Mouse (Mus musculus) heart, embryonic 12.5 days (tissue): Measurements from ENCODE around the gene Pml. TPM values are rescaled to one million over a fixed set of nuclear protein-coding genes. Genes with fewer than 3 reads are reported as not detected.

Experiments
- ATAC-seq: fragments of 200-750 bp; cut with Nextera tagmentation; 2 replicates; pipeline ENCODE4 v1.8.0; 2017; ENCODE audit warnings: moderate TSS enrichment, moderate library complexity; ENCODE audit not compliant: insufficient number of reproducible peaks, low FRiP score
- H3K27ac ChIP-seq: fragments of 300-500 bp; sonication (generic); 2 replicates; pipeline ENCODE4 v1.5.1; 2016; ENCODE audit warnings: mild to moderate bottlenecking, moderate library complexity; ENCODE audit not compliant: poor library complexity, severe bottlenecking
- H3K27me3 ChIP-seq: fragments of 300-500 bp; sonication (generic); replicated peaks from 2 replicates; pipeline ENCODE4 v1.6.1; 2016; ENCODE audit warnings: mild to moderate bottlenecking, moderate library complexity
- H3K36me3 ChIP-seq: fragments of 300-500 bp; sonication (generic); 2 replicates; pipeline ENCODE4 v1.6.1; 2016; ENCODE audit warnings: mild to moderate bottlenecking, moderate library complexity
- H3K4me1 ChIP-seq: fragments of 300-500 bp; sonication (generic); replicated peaks from 2 replicates; pipeline ENCODE4 v1.6.1; 2016; ENCODE audit warnings: mild to moderate bottlenecking
- H3K4me2 ChIP-seq: fragments of 300-500 bp; sonication (generic); 2 replicates; pipeline ENCODE4 v1.6.1; 2016; ENCODE audit warnings: mild to moderate bottlenecking, moderate library complexity
- H3K4me3 ChIP-seq: fragments of 300-500 bp; sonication (generic); 2 replicates; pipeline ENCODE4 v1.5.1; 2016; ENCODE audit warnings: mild to moderate bottlenecking
- H3K9ac ChIP-seq: fragments of 300-500 bp; sonication (generic); 2 replicates; pipeline ENCODE4 v1.6.1; 2016; ENCODE audit warnings: mild to moderate bottlenecking, moderate library complexity
- H3K9me3 ChIP-seq: fragments of 300-500 bp; sonication (generic); replicated peaks from 2 replicates; pipeline ENCODE4 v1.6.1; 2016; ENCODE audit warnings: mild to moderate bottlenecking, moderate library complexity
- WGBS: fragments of 180-500 bp; shearing (Covaris S2); methylation state at CpG from one replicate; pipeline ENCODE4 v1.1.7; 2016; 5-methylcytosine and 5-hydroxymethylcytosine counted together
- polyA plus RNA-seq: library from polyadenylated mRNA; unstranded; fragments of >200 nt; fragmentation: Nextera tagmentation; extraction: Ambion mirVana; gene quantifications from 2 replicates; pipeline ENCODE4 v1.2.1, GENCODE M21; 2016

Pml gene
- polyA plus RNA-seq, 1 experiment from 2014 or later: 15.5 TPM

DNA sequence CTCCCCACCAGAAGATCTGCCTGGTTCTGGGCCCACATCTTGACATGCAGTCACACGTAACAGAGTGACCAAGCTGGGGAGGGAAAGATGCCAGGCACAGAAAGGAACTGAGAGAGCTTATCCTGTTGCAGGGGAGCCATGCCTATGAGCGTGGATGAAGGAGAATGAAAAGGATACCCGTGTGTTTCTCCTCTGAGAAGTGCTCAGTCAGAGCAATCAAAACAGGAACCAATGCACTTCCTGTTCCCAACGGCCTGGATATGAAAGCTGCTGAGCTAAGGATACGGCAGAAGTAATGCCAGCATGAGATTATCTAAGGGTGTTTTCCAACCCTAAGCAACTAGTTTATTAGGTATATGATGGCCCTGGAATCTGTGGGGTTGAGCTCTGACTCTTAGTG, 17.2 kb downstream of the Pml start:
- H3K4me3 ChIP-seq: no peak overlapping the region
- no peak overlapping the region for H3K4me2 ChIP-seq
- no peak for ATAC-seq
- H3K9ac ChIP-seq: no peak overlapping the region
- peak overlapping the region; percentile 55 for H3K27ac ChIP-seq
- H3K9me3 ChIP-seq: no peaks in the 10 kb centered on the region
- H3K27me3 ChIP-seq: no peaks in the 10 kb centered on the region
- peaks cover 18% of the 10 kb centered on the region for H3K4me1 ChIP-seq
- peaks cover 76% of the 10 kb centered on the region for H3K36me3 ChIP-seq
- WGBS: 53% methylated on average over 5 of the region's 5 CpGs

DNA sequence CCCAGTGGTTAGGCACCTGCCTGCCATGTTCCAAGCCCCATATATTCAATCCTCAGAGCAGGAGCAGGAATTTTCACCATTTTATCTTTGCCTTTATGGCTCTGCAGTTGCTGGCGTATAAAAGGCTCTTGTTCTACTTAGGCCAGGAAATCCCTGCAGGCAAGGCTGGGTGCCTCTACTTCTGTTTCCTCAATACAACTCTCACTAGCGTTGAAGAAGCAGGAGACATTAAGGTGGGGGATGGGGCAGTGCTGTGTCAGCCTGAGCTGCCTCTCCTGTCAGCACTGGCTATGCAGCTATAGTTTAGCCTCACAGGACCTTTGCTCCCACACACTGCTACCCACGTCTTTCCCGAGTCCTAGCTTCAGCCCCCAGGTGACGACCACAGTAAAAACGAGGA, 17.8 kb downstream of the Pml start:
- Histone ChIP-seq H3K4me3 (no peak overlapping the region), H3K4me2 (no peak overlapping the region), H3K27ac (peak overlapping the region; percentile 55), H3K9ac (no peak overlapping the region), H3K36me3 (peaks cover 79% of the 10 kb centered on the region), H3K4me1 (peaks cover 18% of the 10 kb centered on the region), H3K9me3 (no peaks in the 10 kb centered on the region), H3K27me3 (no peaks in the 10 kb centered on the region)
- 61% methylated on average over 6 of the region's 6 CpGs for WGBS
- no peak for ATAC-seq

DNA sequence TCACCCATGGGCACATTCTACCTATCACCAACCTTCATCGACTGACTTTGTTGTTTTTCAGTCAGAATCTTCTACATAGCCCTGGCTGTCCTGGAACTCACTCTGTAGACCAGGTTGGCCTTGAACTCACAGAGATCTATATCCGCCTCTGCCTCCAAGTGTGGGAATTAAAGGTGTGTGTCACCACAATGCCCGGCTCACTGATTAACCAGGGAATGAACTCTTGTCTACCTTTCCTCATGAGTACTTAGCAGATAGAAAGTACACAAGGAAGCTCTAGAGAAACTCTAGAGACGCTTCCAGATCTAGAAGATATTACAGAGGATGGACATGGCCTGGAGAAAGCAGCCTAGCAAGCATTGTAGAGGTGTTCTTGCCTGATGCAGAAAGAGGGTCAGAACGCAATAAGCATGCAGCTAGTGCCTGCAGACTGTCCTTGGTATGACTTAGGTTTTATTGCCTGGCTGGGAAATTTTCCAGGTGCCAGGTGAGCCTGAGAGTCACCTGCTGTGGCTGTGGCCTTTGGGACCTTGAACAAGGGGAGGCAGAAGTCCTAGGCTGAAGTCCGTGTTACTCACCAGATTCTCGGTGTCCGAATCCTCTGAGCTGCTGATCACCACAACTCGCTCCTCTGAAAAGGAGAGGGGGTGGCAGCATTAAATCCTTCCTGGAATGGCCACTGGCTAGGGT, 20.7 kb downstream of the Pml start:
- ATAC-seq: no peak
- Histone ChIP-seq H3K9ac (no peak overlapping the region), H3K27me3 (no peaks in the 10 kb centered on the region), H3K9me3 (no peaks in the 10 kb centered on the region), H3K27ac (no peak overlapping the region), H3K4me1 (peaks cover 23% of the 10 kb centered on the region), H3K4me3 (no peak overlapping the region), H3K4me2 (no peak overlapping the region), H3K36me3 (peaks cover 80% of the 10 kb centered on the region)
- WGBS: 90% methylated on average over 9 of the region's 9 CpGs

DNA sequence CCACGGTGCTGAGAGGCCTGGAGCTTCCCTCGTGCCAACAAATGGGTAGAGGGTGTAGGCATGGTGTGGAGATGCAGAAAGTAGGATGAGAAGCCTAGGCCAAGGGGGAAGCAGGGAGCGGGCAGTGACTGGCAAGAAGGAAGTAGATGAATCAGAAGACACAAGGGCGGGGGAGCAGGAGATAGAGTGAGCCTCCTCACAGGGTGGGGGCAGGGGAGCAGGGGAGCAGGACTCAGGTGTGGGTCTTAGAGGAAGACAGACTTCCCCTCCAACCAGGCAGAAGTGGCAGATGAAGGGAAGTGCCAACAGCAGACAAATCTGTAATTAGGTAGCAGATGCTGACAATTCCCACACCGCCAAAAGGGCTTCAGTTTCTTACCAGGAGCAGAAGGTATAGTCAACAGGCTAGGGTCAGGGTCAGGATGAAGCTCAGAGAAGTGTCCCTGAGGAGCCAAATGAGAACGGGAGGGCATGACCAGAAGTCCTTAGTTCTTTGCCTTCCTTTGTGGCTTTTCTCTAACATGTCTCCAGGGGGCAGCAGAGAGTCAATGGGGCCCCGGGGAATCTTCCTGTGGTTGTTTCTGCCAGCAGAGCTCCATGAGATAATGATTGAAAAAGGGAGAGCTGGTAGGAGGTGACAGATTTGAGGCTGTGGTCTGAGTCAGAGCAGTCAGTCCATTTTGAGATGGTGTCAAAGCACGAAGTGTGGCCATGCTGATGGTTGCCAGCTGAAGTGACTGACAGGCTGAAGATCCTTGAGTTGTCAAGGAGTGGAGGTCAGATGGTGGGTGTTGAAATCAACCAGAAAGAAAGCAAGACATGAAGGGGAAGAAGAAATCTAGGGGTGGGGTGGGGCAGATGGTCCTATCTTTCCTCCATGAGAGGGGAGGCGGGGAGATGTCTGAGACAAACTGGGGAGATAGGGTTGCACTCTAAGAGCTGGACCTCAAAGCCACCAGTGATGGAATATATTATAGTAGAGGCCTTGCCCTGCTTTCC, 23.4 kb downstream of the Pml start:
- no peaks in the 10 kb centered on the region for H3K27me3 ChIP-seq
- WGBS: 57% methylated on average over 9 of the region's 9 CpGs
- peaks cover 78% of the 10 kb centered on the region for H3K36me3 ChIP-seq
- no peak overlapping the region for H3K9ac ChIP-seq
- no peaks in the 10 kb centered on the region for H3K9me3 ChIP-seq
- H3K4me2 ChIP-seq: no peak overlapping the region
- no peak overlapping the region for H3K4me3 ChIP-seq
- ATAC-seq: no peak; the same call in 1 of the 2 replicates
- H3K27ac ChIP-seq: no peak overlapping the region
- H3K4me1 ChIP-seq: 0 out of 2 replicates have a peak, but pooled peaks cover 4% of the 10 kb centered on the region

DNA sequence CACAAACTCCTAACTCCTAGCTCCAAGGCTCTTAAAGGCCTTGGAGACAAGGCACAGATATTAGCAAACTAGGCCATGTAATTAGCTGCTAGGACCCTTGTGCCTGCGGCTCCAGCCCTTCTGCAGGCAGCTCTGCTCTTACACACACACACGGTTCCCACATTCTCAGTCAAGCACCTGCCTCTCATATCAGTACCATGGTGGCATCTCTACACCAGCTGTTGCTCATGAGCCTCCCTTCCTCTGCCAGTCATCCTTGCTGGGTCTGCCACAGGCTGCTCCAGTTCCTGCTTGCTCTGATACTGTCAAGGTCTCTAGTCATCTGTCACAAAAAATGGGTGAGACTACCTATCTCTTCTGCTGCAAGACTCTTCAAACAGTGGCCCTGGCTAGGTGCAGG, 25.2 kb downstream of the Pml start:
- Histone ChIP-seq H3K36me3 (peaks cover 74% of the 10 kb centered on the region), H3K9ac (no peak overlapping the region), H3K27ac (no peak overlapping the region), H3K4me2 (no peak overlapping the region), H3K4me1 (0 out of 2 replicates have a peak, but pooled peaks cover 4% of the 10 kb centered on the region), H3K27me3 (no peaks in the 10 kb centered on the region), H3K4me3 (no peak overlapping the region), H3K9me3 (no peaks in the 10 kb centered on the region)
- 83% methylated on average over 2 of the region's 2 CpGs for WGBS
- no peak for ATAC-seq

DNA sequence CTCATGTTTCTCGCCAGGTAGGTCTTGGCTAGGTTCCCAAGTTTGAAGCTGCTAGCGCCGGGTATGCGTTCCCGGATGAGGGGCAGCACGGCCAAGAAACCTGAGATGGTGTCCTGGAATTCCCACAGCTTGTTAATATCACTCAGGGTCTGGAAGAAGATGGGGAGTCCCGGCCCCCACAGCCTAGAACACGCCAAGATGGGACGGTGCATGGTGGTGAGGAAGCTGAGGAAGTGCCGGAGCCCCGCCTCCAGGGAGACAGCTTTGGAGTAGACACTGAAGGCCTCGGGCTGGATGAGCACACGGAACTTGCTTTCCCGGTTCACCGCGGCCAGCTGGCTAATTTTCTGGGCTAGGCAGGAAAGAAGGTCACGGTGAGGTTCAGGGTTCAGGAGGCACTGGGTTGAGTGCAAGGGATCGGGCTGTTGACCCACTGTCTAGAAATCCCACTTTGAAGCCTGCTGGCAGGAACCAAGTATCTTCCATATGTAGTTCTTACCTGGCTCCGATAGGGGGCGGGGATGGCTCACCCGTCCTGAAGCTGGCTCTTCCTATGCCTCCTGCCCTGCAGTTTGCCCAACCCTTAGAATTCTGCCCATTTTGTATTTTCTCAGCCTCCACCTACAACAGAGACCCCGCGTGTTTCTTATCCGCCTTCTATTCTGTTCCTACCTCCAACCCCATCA, 29.2 kb downstream of the Pml start:
- H3K36me3 ChIP-seq: peaks cover 53% of the 10 kb centered on the region
- no peak overlapping the region for H3K27ac ChIP-seq
- H3K9ac ChIP-seq: no peak overlapping the region
- no peak for ATAC-seq
- 69% methylated on average over 24 of the region's 24 CpGs for WGBS
- H3K9me3 ChIP-seq: no peaks in the 10 kb centered on the region
- no peaks in the 10 kb centered on the region for H3K27me3 ChIP-seq
- H3K4me2 ChIP-seq: no peak overlapping the region
- no peak overlapping the region for H3K4me3 ChIP-seq
- H3K4me1 ChIP-seq: 0 out of 2 replicates have a peak, but pooled peaks cover 4% of the 10 kb centered on the region

DNA sequence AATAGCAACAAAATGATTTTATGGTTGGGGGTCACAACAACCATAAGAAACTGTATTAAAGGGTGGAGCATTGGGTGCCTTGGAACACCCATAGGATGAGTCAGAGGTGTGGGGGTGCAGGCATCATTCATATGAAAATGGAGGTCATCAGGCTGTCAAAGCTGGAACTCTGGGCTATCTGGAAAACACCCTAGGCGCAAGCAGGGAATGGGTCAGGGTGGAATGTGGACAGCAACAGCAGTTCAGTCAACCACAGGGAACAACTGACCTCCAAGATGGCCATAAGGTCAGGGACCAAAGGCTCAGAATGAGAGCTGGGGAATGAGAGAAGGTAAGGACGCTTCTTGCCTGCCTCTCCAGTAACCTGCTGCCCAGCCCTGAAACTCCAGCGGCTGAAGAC, 31.0 kb downstream of the Pml start:
- peaks cover 38% of the 10 kb centered on the region for H3K36me3 ChIP-seq
- no peak overlapping the region for H3K9ac ChIP-seq
- no peak for ATAC-seq
- 82% methylated on average over 3 of the region's 3 CpGs for WGBS
- no peaks in the 10 kb centered on the region for H3K9me3 ChIP-seq
- H3K27me3 ChIP-seq: no peaks in the 10 kb centered on the region
- H3K27ac ChIP-seq: no peak overlapping the region
- H3K4me2 ChIP-seq: no peak overlapping the region
- H3K4me1 ChIP-seq: peaks cover 19% of the 10 kb centered on the region
- no peak overlapping the region for H3K4me3 ChIP-seq

DNA sequence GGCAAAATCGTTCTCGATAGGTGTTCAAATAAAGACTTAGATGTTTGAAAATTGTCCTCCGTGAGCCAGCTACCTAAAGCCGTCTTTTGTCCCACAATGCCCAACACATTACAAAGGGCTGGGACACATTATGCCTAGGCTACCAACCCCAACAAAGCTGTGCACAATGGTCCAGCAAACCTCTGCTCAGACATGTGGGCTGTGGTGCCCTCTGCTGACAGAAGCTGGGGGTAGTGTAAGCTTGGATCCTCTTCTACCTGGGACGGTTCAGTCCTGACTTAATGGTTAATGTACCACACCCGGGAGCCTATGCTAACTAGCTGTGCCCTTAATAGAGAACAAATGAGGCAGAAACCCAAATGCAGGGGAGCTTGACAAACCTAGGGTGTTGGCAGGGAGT, 33.2 kb downstream of the Pml start:
- no peak for ATAC-seq
- no peaks in the 10 kb centered on the region for H3K9me3 ChIP-seq
- peaks cover 21% of the 10 kb centered on the region for H3K36me3 ChIP-seq
- H3K27ac ChIP-seq: no peak overlapping the region
- no peaks in the 10 kb centered on the region for H3K27me3 ChIP-seq
- H3K4me2 ChIP-seq: no peak overlapping the region
- H3K4me1 ChIP-seq: peaks cover 34% of the 10 kb centered on the region
- no peak overlapping the region for H3K4me3 ChIP-seq
- 57% methylated on average over 6 of the region's 6 CpGs for WGBS
- no peak overlapping the region for H3K9ac ChIP-seq

DNA sequence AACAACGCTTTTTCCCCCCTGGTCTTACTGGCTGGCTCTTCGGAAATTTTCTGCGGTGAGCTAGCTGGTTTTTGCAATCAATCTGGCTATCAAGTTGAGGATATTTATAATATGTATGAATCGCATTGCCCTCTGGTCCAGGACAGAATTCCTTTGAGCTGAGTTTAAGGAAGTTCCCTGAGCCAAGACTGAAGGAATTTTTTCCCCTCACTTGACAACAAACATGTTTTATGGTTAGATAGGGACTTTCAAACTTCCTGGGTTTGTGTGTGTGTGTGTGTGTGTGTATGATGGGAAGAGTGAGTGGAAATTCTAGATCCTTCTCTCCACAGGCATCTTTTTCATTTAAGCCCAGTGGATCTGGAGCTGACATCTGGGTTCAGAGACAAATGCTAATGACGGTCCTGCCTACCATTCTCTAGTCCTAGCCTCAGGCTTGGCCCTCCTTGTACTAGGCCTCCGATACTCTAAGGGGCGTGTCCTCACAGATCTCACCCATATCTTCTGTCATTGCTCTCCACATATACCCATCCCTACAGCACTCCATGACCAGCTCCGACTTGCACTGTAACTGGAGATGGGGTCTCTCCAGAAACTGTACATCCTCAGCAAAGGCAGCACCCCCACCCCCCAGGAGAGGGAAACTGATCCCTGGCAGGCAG, 34.9 kb downstream of the Pml start:
- Histone ChIP-seq H3K36me3 (peaks cover 9% of the 10 kb centered on the region), H3K4me3 (no peak overlapping the region), H3K27me3 (no peaks in the 10 kb centered on the region), H3K9ac (no peak overlapping the region), H3K27ac (peak overlapping the region; percentile 20; the same call in 1 of the 2 replicates), H3K9me3 (no peaks in the 10 kb centered on the region), H3K4me1 (peaks cover 48% of the 10 kb centered on the region), H3K4me2 (no peak overlapping the region)
- ATAC-seq: no peak
- WGBS: 52% methylated on average over 8 of the region's 8 CpGs

DNA sequence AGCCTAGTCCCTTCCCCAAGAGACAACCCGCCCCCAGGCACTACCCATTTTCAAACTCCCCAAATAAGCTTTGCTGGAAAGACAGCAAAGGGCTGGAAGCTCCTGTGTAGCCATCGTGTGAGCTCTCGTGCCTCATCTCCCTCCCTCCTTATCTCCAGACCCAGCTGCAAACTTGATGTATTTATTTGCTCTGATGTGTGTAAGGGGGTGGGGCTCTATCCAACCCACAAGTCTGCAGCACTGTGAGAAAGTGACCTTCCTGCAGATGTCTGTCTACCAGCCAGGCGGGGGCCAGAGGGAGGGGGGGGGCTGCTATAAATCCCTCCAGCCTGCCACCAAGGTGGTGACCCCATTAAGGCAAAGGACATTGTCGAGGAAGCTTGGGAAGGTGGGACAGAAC, 35.7 kb downstream of the Pml start:
- ATAC-seq: peak; percentile 70
- WGBS: 16% methylated on average over 5 of the region's 5 CpGs
- Histone ChIP-seq H3K4me3 (no peak overlapping the region), H3K27ac (0 out of 2 replicates have a peak overlapping the region, but pooled peaks have one; percentile 12), H3K9ac (0 out of 2 replicates have a peak overlapping the region, but pooled peaks have one; percentile 26), H3K9me3 (no peaks in the 10 kb centered on the region), H3K36me3 (0 out of 2 replicates have a peak, but pooled peaks cover 1% of the 10 kb centered on the region), H3K27me3 (no peaks in the 10 kb centered on the region), H3K4me1 (peaks cover 52% of the 10 kb centered on the region), H3K4me2 (peak overlapping the region; percentile 20)
